Mouse (Mus musculus): ENCODE measurements around the gene Tnni1. TPM values are rescaled to one million over a fixed set of nuclear protein-coding genes. Genes with fewer than 3 reads are reported as not detected.

Gene Tnni1
- total RNA-seq, 1 experiment: 1.1 TPM

- peaks cover 0 to 2% of the 10 kb centered on the region in 2 experiments; a peak in 1 of 4 replicates for H3K4me1 ChIP-seq (ENCODE audit: control insufficient read depth in 2 of 2, insufficient read depth in 2 of 2, low read length in 2 of 2, poor library complexity in 1 of 2)
- H3K9ac ChIP-seq (ENCODE audit: insufficient read depth, low read depth, low read length, poor library complexity, severe bottlenecking): no peak overlapping the region
- no peak for TF ChIP-seq MAFK (IDR thresholded peaks at IDR 0.05; ENCODE audit: insufficient read depth, low read depth, low read length)
- TF ChIP-seq CHD2 (IDR thresholded peaks at IDR 0.05; ENCODE audit: low read depth, low read length): no peak
- TF ChIP-seq HCFC1 (IDR thresholded peaks at IDR 0.05; ENCODE audit: borderline replicate concordance, insufficient read depth, low read length): no peak
- TF ChIP-seq ZNF384 (IDR thresholded peaks at IDR 0.05; ENCODE audit: low read depth, low read length): no peak
- no peak for TF ChIP-seq ZC3H11A (IDR thresholded peaks at IDR 0.05; ENCODE audit: borderline replicate concordance, low read depth, low read length)
- no peaks in the 10 kb centered on the region for H3K36me3 ChIP-seq (ENCODE audit: control insufficient read depth, insufficient read depth, low read length, poor library complexity, severe bottlenecking)
- DNase-seq (ENCODE audit: low read depth, low spot score): no peak
- H3K9me3 ChIP-seq (ENCODE audit: control insufficient read depth, insufficient read depth, low read depth, low read length): no peaks in the 10 kb centered on the region
- in situ Hi-C loops (cut with MboI; ENCODE audit: low sequenced_read_pairs in 2 of 2, unreplicated experiment in 2 of 2): no loop called here
- H3K4me3 ChIP-seq (ENCODE audit: insufficient read depth in 1 of 2, low read depth in 1 of 2, low read length in 2 of 2, poor library complexity in 1 of 2, severe bottlenecking in 1 of 2): no peak overlapping the region
- no peak overlapping the region for H3K27ac ChIP-seq (ENCODE audit: insufficient read depth, low read depth, low read length, poor library complexity, severe bottlenecking)
Measured at GRCm38 (mm10) chr1:135839065-135839464, 59.8 kb downstream of the Tnni1 start.

- Histone ChIP-seq H3K9ac (ENCODE audit: insufficient read depth, low read depth, low read length, poor library complexity, severe bottlenecking) (no peak overlapping the region), H3K36me3 (ENCODE audit: control insufficient read depth, insufficient read depth, low read length, poor library complexity, severe bottlenecking) (no peaks in the 10 kb centered on the region), H3K27ac (ENCODE audit: insufficient read depth, low read depth, low read length, poor library complexity, severe bottlenecking) (no peak overlapping the region), H3K4me1 (ENCODE audit: control insufficient read depth in 2 of 2, insufficient read depth in 2 of 2, low read length in 2 of 2, poor library complexity in 1 of 2) (peaks cover 0 to 2% of the 10 kb centered on the region in 2 experiments; a peak in 1 of 4 replicates), H3K9me3 (ENCODE audit: control insufficient read depth, insufficient read depth, low read depth, low read length) (no peaks in the 10 kb centered on the region), H3K4me3 (ENCODE audit: insufficient read depth in 1 of 2, low read depth in 1 of 2, low read length in 2 of 2, poor library complexity in 1 of 2, severe bottlenecking in 1 of 2) (no peak overlapping the region)
- TF ChIP-seq ZNF384 (IDR thresholded peaks at IDR 0.05; ENCODE audit: low read depth, low read length): no peak
- TF ChIP-seq MAFK (IDR thresholded peaks at IDR 0.05; ENCODE audit: insufficient read depth, low read depth, low read length): no peak
- TF ChIP-seq HCFC1 (IDR thresholded peaks at IDR 0.05; ENCODE audit: borderline replicate concordance, insufficient read depth, low read length): no peak
- no peak for TF ChIP-seq ZC3H11A (IDR thresholded peaks at IDR 0.05; ENCODE audit: borderline replicate concordance, low read depth, low read length)
- no peak for TF ChIP-seq CHD2 (IDR thresholded peaks at IDR 0.05; ENCODE audit: low read depth, low read length)
- DNase-seq (ENCODE audit: low read depth, low spot score): no peak
- in situ Hi-C loops (cut with MboI; ENCODE audit: low sequenced_read_pairs in 2 of 2, unreplicated experiment in 2 of 2): no loop called here
Measured at GRCm38 (mm10) chr1:135840675-135841395, 61.6 kb downstream of the Tnni1 start.

GRCm38 (mm10) chr1:135843519-135844262, 64.5 kb downstream of the Tnni1 start:
- Histone ChIP-seq H3K4me1 (ENCODE audit: control insufficient read depth in 2 of 2, insufficient read depth in 2 of 2, low read length in 2 of 2, poor library complexity in 1 of 2) (no peaks in the 10 kb centered on the region), H3K27ac (ENCODE audit: insufficient read depth, low read depth, low read length, poor library complexity, severe bottlenecking) (no peak overlapping the region), H3K9ac (ENCODE audit: insufficient read depth, low read depth, low read length, poor library complexity, severe bottlenecking) (no peak overlapping the region), H3K4me3 (ENCODE audit: insufficient read depth in 1 of 2, low read depth in 1 of 2, low read length in 2 of 2, poor library complexity in 1 of 2, severe bottlenecking in 1 of 2) (no peak overlapping the region), H3K9me3 (ENCODE audit: control insufficient read depth, insufficient read depth, low read depth, low read length) (no peaks in the 10 kb centered on the region), H3K36me3 (ENCODE audit: control insufficient read depth, insufficient read depth, low read length, poor library complexity, severe bottlenecking) (no peaks in the 10 kb centered on the region)
- in situ Hi-C loops (cut with MboI; ENCODE audit: low sequenced_read_pairs in 2 of 2, unreplicated experiment in 2 of 2): no loop called here
- TF ChIP-seq ZNF384 (IDR thresholded peaks at IDR 0.05; ENCODE audit: low read depth, low read length) (no peak), ZC3H11A (IDR thresholded peaks at IDR 0.05; ENCODE audit: borderline replicate concordance, low read depth, low read length) (no peak), MAFK (IDR thresholded peaks at IDR 0.05; ENCODE audit: insufficient read depth, low read depth, low read length) (no peak), HCFC1 (IDR thresholded peaks at IDR 0.05; ENCODE audit: borderline replicate concordance, insufficient read depth, low read length) (no peak), CHD2 (IDR thresholded peaks at IDR 0.05; ENCODE audit: low read depth, low read length) (no peak)
- no peak for DNase-seq (ENCODE audit: low read depth, low spot score)

- DNase-seq (ENCODE audit: low read depth, low spot score): no peak
- in situ Hi-C loops (cut with MboI; ENCODE audit: low sequenced_read_pairs in 2 of 2, unreplicated experiment in 2 of 2): no loop called here
- no peaks in the 10 kb centered on the region for H3K36me3 ChIP-seq (ENCODE audit: control insufficient read depth, insufficient read depth, low read length, poor library complexity, severe bottlenecking)
- TF ChIP-seq ZC3H11A (IDR thresholded peaks at IDR 0.05; ENCODE audit: borderline replicate concordance, low read depth, low read length) (no peak), MAFK (IDR thresholded peaks at IDR 0.05; ENCODE audit: insufficient read depth, low read depth, low read length) (no peak), CHD2 (IDR thresholded peaks at IDR 0.05; ENCODE audit: low read depth, low read length) (no peak), ZNF384 (IDR thresholded peaks at IDR 0.05; ENCODE audit: low read depth, low read length) (no peak), HCFC1 (IDR thresholded peaks at IDR 0.05; ENCODE audit: borderline replicate concordance, insufficient read depth, low read length) (no peak)
- H3K4me1 ChIP-seq (ENCODE audit: control insufficient read depth in 2 of 2, insufficient read depth in 2 of 2, low read length in 2 of 2, poor library complexity in 1 of 2): no peaks in the 10 kb centered on the region
- H3K9ac ChIP-seq (ENCODE audit: insufficient read depth, low read depth, low read length, poor library complexity, severe bottlenecking): no peak overlapping the region
- no peak overlapping the region for H3K27ac ChIP-seq (ENCODE audit: insufficient read depth, low read depth, low read length, poor library complexity, severe bottlenecking)
- no peaks in the 10 kb centered on the region for H3K9me3 ChIP-seq (ENCODE audit: control insufficient read depth, insufficient read depth, low read depth, low read length)
- H3K4me3 ChIP-seq (ENCODE audit: insufficient read depth in 1 of 2, low read depth in 1 of 2, low read length in 2 of 2, poor library complexity in 1 of 2, severe bottlenecking in 1 of 2): no peak overlapping the region
Measured at GRCm38 (mm10) chr1:135844481-135844880, 65.2 kb downstream of the Tnni1 start.
